14 mouse cellular contexts compared by ENCODE assay signal in genomic region chr9:107907801-107908120, GRCm38 (mm10). TPM values are rescaled to one million over a fixed set of nuclear protein-coding genes. Genes with fewer than 3 reads are reported as not detected.
DNase-seq lines count a peak whose midpoint lies in the region; ATAC-seq and TF ChIP-seq lines count a peak whose summit lies in the region.
"Had no signal": no experiment of that assay in that cellular context is flagged by ENCODE, and none has a peak within 500 bp of the region (broad histone marks: within the 10 kb centered on the region; RNA-seq: fewer than 3 reads in every experiment).

No protein-coding gene starts in this region.

- no peak for TF ChIP-seq EP300 in stomach, postnatal 0 days (optimal IDR thresholded peaks at IDR 0.05)

- DNase-seq in kidney, postnatal 4 days: no peak
- DNase-seq in urinary bladder, postnatal 14 days (ENCODE audit: low spot score): peak; percentile 27
- no peak for DNase-seq in urinary bladder, postnatal 36 days (ENCODE audit: low spot score in 2 of 2)
- peak; percentile 41 for DNase-seq in stomach, postnatal 0 days (ENCODE audit: low spot score)
- DNase-seq in right cerebral cortex, postnatal 10 days (ENCODE audit: low spot score in 2 of 2): no peak
- DNase-seq: adrenal gland, postnatal 25 days; cerebellum, adult 8-10 months; kidney, postnatal 10 days had no signal

- H3K36me3 ChIP-seq in kidney, embryonic 15.5 days: peaks cover 3% of the 10 kb centered on the region; the same call in 1 of the 2 replicates
- peaks cover 15% of the 10 kb centered on the region; the same call in 1 of the 2 replicates for H3K36me3 ChIP-seq in intestine, postnatal 0 days (ENCODE audit: control insufficient read depth, insufficient read depth)
- H3K36me3 ChIP-seq in stomach, postnatal 0 days (ENCODE audit: control insufficient read depth, insufficient read depth, low read length): peaks cover 9% of the 10 kb centered on the region

- H3K9me3 ChIP-seq in kidney, embryonic 15.5 days (replicated peaks): no peaks in the 10 kb centered on the region
- no peaks in the 10 kb centered on the region for H3K9me3 ChIP-seq in intestine, postnatal 0 days (ENCODE audit: control insufficient read depth)
- H3K9me3 ChIP-seq in stomach, postnatal 0 days (ENCODE audit: control insufficient read depth, low read length): no peaks in the 10 kb centered on the region

- H3K4me1 ChIP-seq in kidney, embryonic 15.5 days: peaks cover 45% of the 10 kb centered on the region
- peaks cover 5% of the 10 kb centered on the region; the same call in 1 of the 2 replicates for H3K4me1 ChIP-seq in intestine, postnatal 0 days (replicated peaks; ENCODE audit: control insufficient read depth, insufficient read depth, low read length)
- peaks cover 9% of the 10 kb centered on the region for H3K4me1 ChIP-seq in stomach, postnatal 0 days (replicated peaks; ENCODE audit: control insufficient read depth, insufficient read depth)

- H3K9ac ChIP-seq in kidney, embryonic 15.5 days: no peak overlapping the region
- H3K9ac ChIP-seq in intestine, postnatal 0 days (ENCODE audit: low read depth, low read length): peak overlapping the region; percentile 68
- H3K9ac ChIP-seq in stomach, postnatal 0 days (ENCODE audit: low read length): peak overlapping the region; percentile 72

- H3K27me3 ChIP-seq in kidney, embryonic 15.5 days: peaks cover 16% of the 10 kb centered on the region
- H3K27me3 ChIP-seq in intestine, postnatal 0 days (replicated peaks; ENCODE audit: control insufficient read depth, insufficient read depth, low read length): no peaks in the 10 kb centered on the region
- no peaks in the 10 kb centered on the region for H3K27me3 ChIP-seq in stomach, postnatal 0 days (ENCODE audit: control insufficient read depth, insufficient read depth, low read length)

- peak overlapping the region; percentile 89 for H3K4me2 ChIP-seq in kidney, embryonic 15.5 days
- peak overlapping the region; percentile 77 for H3K4me2 ChIP-seq in intestine, postnatal 0 days (replicated peaks; ENCODE audit: low read depth)
- peak overlapping the region; percentile 91 for H3K4me2 ChIP-seq in stomach, postnatal 0 days (replicated peaks; ENCODE audit: low read depth)

- H3K4me3 ChIP-seq in kidney, embryonic 15.5 days (replicated peaks): peak overlapping the region; percentile 47
- peak overlapping the region; percentile 56 for H3K4me3 ChIP-seq in intestine, postnatal 0 days (ENCODE audit: low read depth, low read length)
- peak overlapping the region; percentile 51 for H3K4me3 ChIP-seq in stomach, postnatal 0 days (ENCODE audit: low read depth, low read length)

- TF ChIP-seq CTCF in intestine, postnatal 0 days (IDR thresholded peaks at IDR 0.05; ENCODE audit: low read depth): no peak
- no peak for TF ChIP-seq CTCF in stomach, postnatal 0 days (IDR thresholded peaks at IDR 0.05; ENCODE audit: low read depth)

- 81% methylated on average over 14 of the region's 14 CpGs for WGBS in kidney, embryonic 15.5 days
- 42% methylated on average over 14 of the region's 14 CpGs for WGBS in intestine, postnatal 0 days
- 40% methylated on average over 14 of the region's 14 CpGs for WGBS in stomach, postnatal 0 days

- ATAC-seq in kidney, embryonic 15.5 days (replicated peaks; ENCODE audit: low FRiP score): no peak
- no peak for ATAC-seq in intestine, postnatal 0 days
- no peak for ATAC-seq in stomach, postnatal 0 days (ENCODE audit: low FRiP score, low TSS enrichment)
- no peak for ATAC-seq in frontal cortex, adult (ENCODE audit: low TSS enrichment)

- H3K27ac ChIP-seq in kidney, embryonic 15.5 days: no peak overlapping the region
- H3K27ac ChIP-seq in intestine, postnatal 0 days (ENCODE audit: low read depth, low read length): peak overlapping the region; percentile 96
- peak overlapping the region; percentile 96 for H3K27ac ChIP-seq in stomach, postnatal 0 days (replicated peaks)

RNA-seq across cellular contexts. Expression of gene Mst1r, which starts 1.1 kb away (rescaled TPM):
- polyA plus RNA-seq in kidney, embryonic 15.5 days (2015; fragmentation: Nextera tagmentation; extraction: Ambion mirVana): 2.6 TPM in 2 replicates
- 7.1 and 8.8 TPM in 2 replicates for polyA plus RNA-seq in intestine, postnatal 0 days (2015; fragmentation: Nextera tagmentation; extraction: Ambion mirVana)
- polyA plus RNA-seq in stomach, postnatal 0 days (2015; fragmentation: Nextera tagmentation; extraction: Ambion mirVana): 10.4 and 10.6 TPM in 2 replicates

RNA-seq across cellular contexts. Expression of gene Mon1a, which starts 19.8 kb away (rescaled TPM):
- polyA plus RNA-seq in kidney, embryonic 15.5 days (2015; fragmentation: Nextera tagmentation; extraction: Ambion mirVana): 11.5 TPM in 2 replicates
- polyA plus RNA-seq in intestine, postnatal 0 days (2015; fragmentation: Nextera tagmentation; extraction: Ambion mirVana): 31.6 and 34.7 TPM in 2 replicates
- polyA plus RNA-seq in stomach, postnatal 0 days (2015; fragmentation: Nextera tagmentation; extraction: Ambion mirVana): 22.9 and 23.6 TPM in 2 replicates

RNA-seq across cellular contexts. Expression of gene Actl11, which starts 20.5 kb away (rescaled TPM):
- not detected in 2 replicates for polyA plus RNA-seq in kidney, embryonic 15.5 days (2015; fragmentation: Nextera tagmentation; extraction: Ambion mirVana)
- not detected in 2 replicates for polyA plus RNA-seq in intestine, postnatal 0 days (2015; fragmentation: Nextera tagmentation; extraction: Ambion mirVana)
- polyA plus RNA-seq in stomach, postnatal 0 days (2015; fragmentation: Nextera tagmentation; extraction: Ambion mirVana): not detected in 2 replicates
- polyA plus RNA-seq: erythroblast, embryonic 14.5 days; liver, adult 2 months; spleen, adult 2 months had no signal

RNA-seq across cellular contexts. Expression of gene Camkv, which starts 27.7 kb away (rescaled TPM):
- 1.6 and 2.2 TPM in 2 replicates for polyA plus RNA-seq in kidney, embryonic 15.5 days (2015; fragmentation: Nextera tagmentation; extraction: Ambion mirVana)
- 0.37 and 0.42 TPM in 2 replicates for polyA plus RNA-seq in intestine, postnatal 0 days (2015; fragmentation: Nextera tagmentation; extraction: Ambion mirVana)
- polyA plus RNA-seq in stomach, postnatal 0 days (2015; fragmentation: Nextera tagmentation; extraction: Ambion mirVana): 0.62 and 0.94 TPM in 2 replicates
- polyA plus RNA-seq: liver, adult 2 months had no signal

RNA-seq across cellular contexts. Expression of gene Rbm6, which starts 34.7 kb away (rescaled TPM):
- polyA plus RNA-seq in kidney, embryonic 15.5 days (2015; fragmentation: Nextera tagmentation; extraction: Ambion mirVana): 79.0 and 82.1 TPM in 2 replicates
- 21.1 and 26.2 TPM in 2 replicates for polyA plus RNA-seq in intestine, postnatal 0 days (2015; fragmentation: Nextera tagmentation; extraction: Ambion mirVana)
- polyA plus RNA-seq in stomach, postnatal 0 days (2015; fragmentation: Nextera tagmentation; extraction: Ambion mirVana): 25.3 and 25.6 TPM in 2 replicates

Comparison
In these comparisons a context has a peak if more than half of its experiments do, and no peak if none do; other contexts are left out.
1. DNase-seq: peak in urinary bladder, postnatal 14 days (single experiment) and stomach, postnatal 0 days (single experiment); none in kidney, postnatal 4 days (0 of 2), urinary bladder, postnatal 36 days (0 of 2) and right cerebral cortex, postnatal 10 days (0 of 2).
2. Peak in every context shown above with its lines, with median percentiles within 50 percentile points of each other: H3K4me2 ChIP-seq and H3K4me3 ChIP-seq.